Mouse (Mus musculus) heart, adult 9 months (tissue): ENCODE data around the gene Srpr.
A peak's percentile ranks its signal among the peaks of the same experiment; 100 is the strongest.

ENCODE experiments used
- DNase-seq, 2 experiments: peaks; one replicate each; pipeline ENCODE4 v3.0.0; 2022; ENCODE audit warnings: low spot score in 2 of 2

Srpr gene

DNA sequence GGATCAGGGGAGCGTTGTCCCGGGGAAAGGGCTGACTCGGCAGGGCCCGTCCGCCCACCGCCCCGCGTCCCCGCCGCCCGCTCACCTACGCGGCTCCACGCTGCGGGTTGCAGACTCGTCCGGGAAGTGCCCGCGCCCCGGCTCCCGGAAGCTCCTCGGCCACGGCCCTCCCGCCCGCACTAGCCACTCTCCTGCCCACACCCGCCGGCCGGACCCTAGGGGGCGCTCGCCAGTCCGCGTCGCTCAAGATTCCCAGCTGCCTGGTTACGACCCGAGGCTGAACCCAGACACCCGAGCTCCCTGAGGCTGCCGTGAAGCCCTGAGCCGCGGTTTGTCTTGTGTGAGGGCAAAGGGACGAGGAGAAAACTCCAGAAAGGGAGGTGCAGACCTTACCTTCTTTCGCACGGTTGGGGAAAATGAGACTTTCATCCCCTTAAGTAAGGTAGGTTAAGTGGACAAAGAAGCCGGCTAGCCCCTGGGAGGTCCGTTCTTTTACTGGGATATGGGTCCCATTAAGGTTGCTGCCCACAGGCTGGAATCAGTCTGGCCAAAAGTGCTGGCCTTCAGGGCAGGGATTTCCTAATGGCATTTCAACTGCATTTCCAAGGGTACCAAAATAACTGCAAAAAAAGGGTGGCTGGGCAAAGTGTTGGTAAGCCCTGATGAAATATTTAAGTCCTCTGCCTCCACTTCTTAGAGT is at the start of gene Srpr, which contains the start of gene Tirap:
Gene Srpr, plus strand, starts transcription at position 404 of the 700 bp plus-strand sequence.
Gene Tirap, minus strand, starts transcription at position 520 of the 700 bp plus-strand sequence.
- peak; percentile 90 to 91 for DNase-seq

DNA sequence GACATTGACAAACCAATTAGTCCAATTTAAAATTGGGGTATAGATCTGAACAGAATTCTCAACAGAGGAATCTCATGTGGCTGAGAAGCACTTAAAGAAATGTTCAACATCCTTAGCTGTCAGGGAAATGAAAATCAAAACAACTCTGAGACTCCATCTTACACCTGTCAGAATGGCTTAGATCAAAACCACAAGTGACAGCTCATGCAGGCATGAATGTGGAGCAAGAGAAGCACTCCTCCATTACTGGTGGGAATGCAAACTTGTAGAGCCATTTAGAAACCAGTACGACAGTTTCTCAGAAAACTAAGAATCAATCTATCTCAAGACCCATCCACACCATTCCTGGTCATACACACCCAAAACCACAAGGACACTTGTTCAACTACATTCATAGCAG is 47.1 kb upstream of the Srpr start:
- no peak for DNase-seq

DNA sequence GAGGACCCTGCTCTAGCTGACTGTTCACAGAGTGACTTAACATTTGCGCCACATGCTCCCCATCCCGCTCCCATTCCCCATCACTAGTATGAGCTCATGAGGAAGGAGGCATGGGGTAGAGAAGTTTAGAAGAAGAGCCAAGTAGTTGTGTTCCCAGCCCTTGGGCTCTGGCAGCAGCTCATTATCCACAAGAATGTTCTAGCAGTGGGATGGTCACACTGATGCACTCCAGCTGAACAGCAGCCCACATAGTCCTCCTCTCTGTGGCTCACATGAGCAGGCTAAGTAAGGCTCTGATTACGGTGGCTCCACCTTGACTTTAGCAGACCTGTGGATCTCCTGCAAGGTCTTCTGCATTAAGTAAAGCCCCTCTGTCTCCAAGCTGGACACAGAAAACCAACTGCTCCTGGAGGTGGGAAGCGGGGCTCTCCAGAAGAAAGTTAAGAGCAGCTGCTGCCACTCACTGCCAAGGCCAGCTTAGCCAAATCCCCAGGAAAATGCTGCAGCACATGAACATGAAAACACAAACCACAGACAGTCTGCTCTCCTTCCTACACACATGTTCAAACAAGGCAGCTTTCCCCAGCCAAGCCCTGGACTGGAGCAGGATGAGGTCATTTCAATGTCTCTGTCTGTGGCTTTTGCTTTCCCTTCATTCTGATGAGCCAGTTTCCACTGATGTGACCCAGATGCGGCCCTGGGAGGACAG is 43.8 kb upstream of the Srpr start:
- peak; percentile 72 to 75 for DNase-seq

DNA sequence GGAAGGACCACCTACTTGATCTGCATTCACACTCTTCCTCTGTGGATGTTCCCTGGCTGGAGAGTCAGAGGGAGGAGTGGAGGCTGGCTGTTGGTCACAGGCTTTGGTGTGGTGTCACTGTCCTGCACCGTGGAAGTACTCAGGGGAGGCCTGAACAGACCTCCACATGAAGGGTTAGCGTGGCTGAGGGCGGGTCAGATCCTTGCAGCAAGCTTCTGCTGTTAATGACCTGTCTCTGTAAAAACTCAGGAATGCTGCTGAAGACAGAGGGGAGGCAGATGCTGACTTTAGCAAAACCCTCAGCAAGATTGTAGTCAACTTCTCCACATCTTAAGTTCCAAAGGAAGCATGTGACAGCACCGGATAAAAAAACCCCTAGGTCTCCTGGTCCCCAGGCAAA is 43.1 kb upstream of the Srpr start:
- no peak for DNase-seq

DNA sequence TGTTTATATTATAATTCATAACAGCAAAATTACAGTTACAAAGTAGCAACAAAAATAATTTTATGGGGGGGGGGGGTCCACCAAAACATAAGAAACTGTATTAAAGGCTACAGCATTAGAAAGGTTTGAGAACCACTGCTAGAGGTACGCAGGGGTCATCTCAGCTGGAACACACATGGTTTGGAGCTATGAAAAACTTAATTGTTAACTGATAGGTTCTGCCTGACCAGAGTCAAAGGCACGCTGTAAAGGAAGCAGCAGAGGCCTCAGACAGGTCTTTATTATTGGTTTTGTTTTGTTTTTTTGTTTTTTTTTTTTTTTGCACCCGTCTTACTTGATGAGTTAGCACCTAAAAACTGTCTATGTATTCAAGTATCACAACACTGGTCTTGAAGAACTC is 41.5 kb upstream of the Srpr start:
- DNase-seq, result no peak

DNA sequence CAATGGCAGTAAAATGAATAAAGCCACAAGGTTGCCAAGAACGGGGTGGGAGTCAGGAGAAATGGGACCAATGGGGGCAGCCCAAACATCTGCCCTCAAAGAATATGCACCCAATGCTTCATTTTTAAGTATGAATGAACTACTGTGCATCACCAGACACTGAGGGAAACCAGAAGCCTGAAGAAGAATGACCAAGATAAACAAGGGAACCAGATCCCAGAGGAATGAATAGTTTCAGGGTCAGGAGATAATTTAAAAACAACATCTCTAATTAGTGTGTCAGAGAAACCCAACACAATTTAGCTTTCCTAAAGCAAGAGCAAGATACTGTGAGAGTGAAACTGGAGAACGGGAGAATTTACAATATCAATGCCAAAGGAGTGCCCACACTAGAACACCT is 39.3 kb upstream of the Srpr start:
- DNase-seq, result no peak

DNA sequence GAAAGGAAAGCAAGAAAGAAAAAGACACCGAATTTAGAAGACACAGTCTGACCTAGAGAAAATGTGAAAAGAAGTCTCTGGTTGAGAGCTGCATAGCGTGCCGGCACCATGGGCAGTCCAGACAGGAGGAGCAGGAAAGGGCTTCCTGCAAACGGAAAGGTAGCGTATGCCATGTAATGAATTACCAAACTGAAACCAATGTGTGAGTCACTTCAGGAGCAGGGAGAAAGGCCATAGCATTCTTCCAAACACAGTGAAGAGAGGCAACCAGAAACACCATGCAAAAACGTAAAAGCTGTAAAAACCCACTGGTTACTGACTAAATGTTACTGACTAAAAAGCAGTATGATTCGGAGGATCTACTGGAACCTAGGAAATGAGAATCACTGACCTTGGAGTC is 38.3 kb upstream of the Srpr start:
- no peak for DNase-seq

DNA sequence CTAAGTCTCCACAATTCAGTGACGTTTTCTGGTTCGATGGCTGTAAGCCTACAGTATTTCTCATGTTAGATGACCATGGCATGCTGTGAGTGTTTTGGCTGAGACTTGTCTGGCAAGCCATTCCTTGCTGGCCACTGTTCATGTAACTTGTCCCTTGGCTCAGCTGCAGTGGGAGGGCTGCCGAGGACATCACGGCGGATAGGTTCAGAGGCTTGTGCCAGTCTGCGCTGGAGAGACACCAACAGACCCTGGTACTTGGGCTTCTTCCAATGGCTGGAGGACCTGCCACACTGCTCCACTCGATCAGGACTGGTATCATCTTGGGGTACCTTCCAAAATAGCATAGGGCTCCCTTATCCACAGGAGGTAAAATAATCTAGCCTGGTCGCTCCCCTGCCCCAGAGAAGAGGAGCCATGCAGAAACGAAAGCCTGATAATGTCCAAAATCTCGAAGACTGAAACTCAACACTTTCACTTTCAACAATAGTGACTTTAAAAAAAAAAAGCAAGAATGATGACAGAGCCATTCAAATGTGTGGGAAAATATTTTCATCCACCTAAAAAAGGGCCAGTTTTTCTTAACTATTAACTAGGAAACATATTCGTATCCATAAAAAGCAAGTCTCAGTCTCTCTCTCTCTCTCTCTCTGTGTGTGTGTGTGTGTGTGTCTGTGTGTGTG is 36.8 kb upstream of the Srpr start:
- DNase-seq, result peak; percentile 74 to 87

DNA sequence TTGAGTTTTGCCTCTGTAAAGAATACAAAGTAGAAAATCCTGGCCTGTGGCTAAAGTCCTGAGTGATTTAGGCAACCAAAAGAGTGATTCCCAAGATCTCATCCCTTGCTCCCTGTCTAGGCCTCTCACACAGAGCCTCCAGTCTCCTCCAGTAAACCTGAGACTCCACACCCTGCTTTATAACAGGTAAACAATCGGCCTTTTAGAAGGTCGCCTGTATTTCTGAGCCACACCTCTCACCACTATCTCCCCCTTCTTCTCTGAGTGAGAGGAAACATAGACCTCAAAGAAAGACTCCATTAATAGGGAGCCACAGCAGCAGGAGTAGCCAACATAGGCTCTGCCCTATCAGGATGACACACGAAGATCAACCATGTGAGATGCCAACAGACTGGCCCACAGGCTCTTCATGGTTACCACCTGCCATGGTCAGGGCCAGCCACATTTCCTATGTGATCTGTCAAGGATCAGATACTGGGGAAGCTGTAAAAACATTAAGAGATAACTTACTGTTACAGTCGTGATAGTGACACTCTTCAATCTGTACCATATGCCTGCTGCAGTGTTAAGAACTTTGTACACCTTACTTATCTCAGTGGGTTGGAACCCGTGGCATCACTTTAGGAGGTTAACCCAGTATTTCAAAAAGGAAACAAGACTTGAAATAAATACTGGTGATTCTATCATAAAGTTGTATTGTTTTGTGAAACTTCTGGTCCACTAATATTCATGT is 35.7 kb upstream of the Srpr start:
- DNase-seq, result no peak

DNA sequence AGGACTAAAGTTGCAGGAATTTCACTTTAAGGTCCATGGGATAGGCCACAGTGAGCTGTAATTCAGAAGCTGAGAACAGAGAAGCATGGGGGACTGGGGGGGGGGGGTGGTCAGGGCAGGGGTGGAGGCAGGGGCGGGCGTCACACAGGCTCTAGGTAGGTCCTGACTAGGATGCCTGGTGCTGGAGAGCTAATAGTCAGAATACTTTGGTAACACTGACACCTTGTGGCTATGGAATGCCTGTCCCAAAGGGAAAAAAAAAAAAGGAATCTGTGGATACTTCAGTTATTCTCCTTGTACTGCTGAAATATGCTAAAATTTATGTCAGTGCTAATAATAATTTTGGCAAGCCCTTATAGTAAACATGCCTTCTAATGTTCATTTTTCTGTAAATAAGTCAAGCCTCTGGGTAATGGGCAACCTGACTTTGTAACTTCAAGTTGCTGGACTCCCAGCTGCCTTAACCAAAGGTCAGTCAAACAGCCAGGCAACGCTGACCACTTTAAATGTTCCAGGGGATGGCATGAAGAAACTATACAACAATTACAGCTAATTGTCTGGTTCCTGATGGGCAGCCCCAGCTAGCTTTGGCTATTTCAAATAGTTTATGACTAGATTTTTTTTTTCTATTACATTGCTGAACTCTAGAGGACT is 33.7 kb upstream of the Srpr start:
- peak in 1 of 2 experiments; percentile 33 for DNase-seq

DNA sequence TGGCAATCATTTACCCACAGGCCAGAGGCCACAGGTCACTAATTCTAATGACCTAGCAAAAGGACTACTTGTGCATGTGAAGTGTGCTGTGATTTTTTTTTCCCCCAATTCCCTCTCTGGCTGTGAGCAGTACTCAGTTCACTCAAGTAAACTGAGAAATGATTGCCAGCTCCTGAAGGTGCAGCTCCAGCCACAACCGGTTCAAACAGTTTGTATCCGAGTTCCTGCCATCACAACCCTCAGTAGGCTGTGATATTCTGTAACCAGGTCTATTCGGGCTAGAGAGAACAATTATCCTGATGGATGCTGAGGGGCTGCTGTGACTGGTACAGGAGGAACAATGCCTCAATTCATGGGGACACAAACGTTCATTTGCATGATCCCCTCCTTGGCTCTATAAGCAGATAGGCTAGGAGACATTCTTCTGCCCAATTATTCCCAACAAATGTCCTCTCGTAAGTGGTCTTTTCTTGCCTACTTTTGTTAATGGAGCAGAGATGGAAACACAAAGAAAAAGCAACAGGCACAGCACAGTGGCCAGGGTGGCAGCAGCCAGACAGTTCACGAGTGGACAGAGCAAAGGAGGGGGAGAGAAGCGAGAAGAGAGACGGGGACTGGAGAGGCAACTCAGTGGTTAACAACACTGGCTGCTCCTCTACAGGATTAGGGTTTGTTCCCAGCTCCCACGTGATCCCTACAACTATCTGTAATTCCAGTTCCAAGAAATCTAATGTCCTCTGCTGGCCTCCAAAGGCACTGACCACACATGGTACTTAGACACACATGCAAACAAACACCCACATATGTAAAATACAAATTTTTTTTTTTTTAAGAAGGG is 33.0 kb upstream of the Srpr start:
- no peak for DNase-seq

DNA sequence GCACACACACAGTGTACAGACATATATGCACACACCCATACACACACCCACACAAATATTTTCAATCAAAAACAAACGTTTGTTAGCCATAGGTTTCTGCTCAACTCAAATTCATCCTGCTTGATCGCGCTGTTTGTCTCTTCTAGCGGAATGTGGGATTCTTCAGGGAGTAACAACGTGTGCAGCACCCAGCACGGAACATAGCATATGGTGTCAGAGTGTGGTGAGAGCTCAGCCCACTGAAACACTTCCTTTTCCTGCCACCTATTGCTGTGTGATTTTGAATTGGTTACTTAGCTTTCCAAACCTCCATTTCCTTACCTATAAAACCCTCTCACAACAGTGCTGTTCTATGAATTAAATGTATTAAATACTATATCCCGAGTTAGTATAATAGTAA is 29.9 kb upstream of the Srpr start:
- no peak for DNase-seq

DNA sequence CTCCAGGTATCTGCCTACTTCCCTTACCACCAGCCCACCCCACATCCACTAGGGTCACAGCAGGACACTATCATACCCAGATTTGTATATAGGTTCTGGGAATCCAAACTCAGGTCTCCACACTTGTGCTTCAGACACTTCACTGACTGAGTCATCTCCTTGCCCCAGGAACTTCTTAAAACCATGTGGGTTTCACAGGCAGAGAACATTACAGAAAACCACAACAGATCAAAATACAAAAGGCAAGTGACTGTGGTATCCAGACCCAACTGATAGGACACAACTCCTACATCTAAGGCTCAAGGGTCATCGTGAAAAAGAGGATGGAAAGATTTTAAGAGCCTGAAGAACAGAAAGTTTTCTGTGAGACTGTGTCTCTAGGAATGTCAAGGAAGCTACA is 26.6 kb upstream of the Srpr start:
- DNase-seq, result no peak

DNA sequence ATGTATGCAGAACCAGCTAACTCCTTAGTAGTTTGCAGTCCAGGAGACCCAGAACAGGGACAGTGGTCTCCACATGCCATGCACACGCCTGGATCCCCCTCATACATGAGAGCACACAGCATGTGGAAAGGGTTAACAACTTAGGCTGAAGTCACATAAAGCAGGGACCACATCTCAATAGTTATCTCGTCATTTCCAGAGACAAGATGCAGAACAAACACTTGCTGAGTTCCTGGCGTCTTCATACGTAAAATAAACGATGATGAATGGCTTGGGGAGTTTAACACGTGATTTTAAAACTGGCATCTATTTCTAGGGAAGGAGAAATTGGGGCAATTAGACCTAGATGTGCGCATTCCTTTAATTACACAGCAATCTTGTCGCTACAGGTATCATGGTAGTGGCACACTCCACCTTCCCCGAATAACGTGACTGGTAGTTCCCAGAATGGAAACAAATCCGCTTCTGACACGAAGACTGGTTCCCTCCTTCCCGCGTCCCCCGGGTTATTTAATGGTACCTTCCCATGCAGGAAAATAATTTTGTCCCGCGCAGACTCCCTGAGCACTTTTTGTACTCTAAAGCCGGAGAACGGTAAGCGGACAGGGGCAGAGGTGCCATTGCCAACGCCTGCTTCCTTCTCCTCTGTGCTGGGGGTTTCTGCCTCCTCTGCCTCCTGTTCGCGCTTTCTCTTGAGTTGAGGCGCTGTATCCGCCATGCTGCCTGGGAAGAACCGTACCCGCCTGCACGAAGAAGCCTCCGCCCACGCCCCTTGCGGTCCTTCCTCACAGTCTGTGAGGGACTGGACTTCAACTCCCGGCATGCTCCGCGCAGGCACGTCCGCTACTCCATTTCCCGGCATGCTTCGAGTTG is 24.5 kb upstream of the Srpr start, which contains the start of gene Dcps:
Gene Dcps, minus strand, starts transcription at position 811 of the 873 bp plus-strand sequence.
- peak; percentile 91 to 93 for DNase-seq

DNA sequence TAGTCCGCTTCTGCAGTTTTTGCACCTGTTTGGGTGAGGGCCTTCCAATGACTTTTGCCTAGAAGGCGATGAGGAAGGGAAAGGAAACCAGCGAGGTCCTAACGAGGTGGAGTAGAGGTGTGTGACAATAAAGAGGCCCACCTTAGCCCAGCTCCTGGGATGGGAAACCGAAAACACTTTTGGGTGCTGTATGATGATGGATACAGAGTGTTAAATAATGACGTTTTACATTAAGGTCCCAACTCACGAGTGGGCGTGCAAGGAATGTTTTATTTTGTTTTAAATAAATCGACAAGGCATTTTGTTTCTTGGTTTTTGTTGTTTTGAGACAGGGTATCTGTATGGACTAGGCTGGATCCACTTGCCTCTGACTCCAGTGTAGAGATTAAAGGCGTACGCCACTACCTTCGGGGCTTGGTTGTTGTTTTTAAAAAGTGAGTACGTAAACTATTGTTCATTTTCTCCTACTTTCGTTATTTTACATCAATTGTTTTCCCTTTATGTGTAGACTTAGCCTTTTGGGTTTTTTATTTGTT is 23.8 kb upstream of the Srpr start:
- DNase-seq, result no peak

DNA sequence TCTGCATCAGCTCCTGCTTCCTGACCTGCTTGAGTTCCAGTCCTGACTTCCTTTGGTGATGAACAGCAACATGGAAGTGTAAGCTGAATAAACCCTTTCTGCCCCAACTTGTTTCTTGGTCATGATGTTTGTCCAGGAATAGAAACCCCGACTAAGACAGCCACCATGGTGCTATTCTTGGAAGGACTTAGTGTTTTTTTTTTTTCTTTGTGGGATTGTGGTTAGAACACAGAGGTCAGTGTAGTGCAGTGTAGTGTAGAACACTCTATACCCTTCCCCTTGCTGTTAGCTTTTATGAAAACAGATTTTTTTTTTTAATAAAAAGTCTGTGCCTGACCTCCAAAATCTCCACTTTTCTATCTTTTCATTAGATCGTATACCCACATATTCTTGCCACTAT is 17.1 kb upstream of the Srpr start:
- DNase-seq, result no peak

DNA sequence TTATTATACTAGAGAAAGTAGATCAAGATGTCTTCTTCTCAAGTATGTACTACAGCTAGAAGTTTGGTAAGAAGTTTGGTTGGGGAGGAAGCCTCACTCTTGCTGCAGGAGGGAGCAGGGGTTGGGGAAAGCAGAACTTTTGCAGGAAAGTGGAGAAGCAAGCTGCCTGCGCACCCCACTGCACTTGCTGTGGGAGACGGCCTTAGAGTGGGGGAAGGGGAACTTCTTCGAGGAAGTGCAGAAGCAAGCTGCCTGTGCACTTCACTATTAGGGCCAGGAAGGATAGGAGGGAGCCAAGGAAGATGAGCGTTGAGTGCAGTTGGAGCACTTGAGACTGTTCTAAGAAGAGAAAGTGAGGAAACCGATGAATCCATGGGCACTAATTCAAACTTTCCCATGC is 16.6 kb upstream of the Srpr start:
- no peak for DNase-seq

DNA sequence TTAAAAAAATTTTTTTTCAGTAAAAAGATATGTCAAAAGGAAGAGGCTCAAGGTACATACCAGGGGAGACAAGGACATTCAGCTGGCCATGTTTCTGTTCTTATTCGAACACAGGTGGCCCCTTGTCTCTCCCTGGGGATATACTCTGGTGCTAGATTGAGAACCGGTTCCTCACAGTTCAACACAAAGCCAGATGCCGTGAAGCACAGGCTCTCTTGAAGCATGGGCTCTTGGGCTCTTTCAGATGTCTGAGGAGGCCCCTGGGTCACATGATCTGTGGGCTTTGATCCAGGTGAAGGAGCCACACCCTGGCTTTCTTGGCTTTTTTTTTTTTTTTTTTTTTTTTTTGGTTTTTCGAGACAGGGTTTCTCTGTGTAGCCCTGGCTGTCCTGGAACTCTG is 13.5 kb upstream of the Srpr start:
- DNase-seq, result no peak

DNA sequence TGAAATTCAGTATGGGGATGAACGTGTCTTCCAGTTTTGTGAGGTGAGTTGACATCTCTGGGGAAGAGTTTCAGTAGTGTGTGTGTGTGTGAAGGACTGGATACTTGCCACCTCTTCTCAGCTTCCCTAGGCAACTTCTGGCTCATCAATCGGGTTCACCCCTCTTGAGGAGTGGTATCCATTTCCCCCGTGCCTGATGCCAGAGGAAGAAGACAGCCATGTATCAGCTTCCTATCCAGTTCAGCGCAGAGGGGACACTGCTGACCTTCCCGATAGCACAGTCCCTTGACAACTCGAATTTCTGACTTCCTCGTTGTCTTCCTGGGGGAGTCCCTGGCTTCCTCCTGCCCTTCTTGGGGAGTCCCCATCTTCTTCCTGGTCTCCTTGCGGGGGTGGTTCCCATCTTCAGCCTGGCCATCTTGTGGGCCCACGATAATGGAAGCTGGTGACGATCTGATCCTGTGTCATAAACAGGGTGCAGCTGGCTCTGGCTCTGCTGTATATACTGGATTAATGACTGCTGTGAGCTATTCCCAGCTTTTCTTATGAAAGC is 12.5 kb upstream of the Srpr start:
- no peak for DNase-seq
